ENCODE assay signal across 8 mouse cellular contexts in genomic region chr8:109706874-109707237, GRCm38 (mm10). TPM values are rescaled to one million over a fixed set of nuclear protein-coding genes. Genes with fewer than 3 reads are reported as not detected.
DNase-seq lines count a peak whose midpoint lies in the region; ATAC-seq and TF ChIP-seq lines count a peak whose summit lies in the region.

No protein-coding gene starts in this region.

- peak; percentile 89; the same call in 1 of the 2 replicates for TF ChIP-seq CTCF in small intestine, adult 2 months (IDR thresholded peaks at IDR 0.05; ENCODE audit: extremely low read depth, insufficient read length, insufficient replicate concordance, low read depth, low read length)

- H3K4me2 ChIP-seq in limb, embryonic 11.5 days (ENCODE audit: low read depth, severe bottlenecking) = peak overlapping the region; percentile 90
- peak overlapping the region; percentile 79 for H3K4me2 ChIP-seq in midbrain, embryonic 13.5 days (replicated peaks)

- H3K9ac ChIP-seq in limb, embryonic 11.5 days (ENCODE audit: low read length) = no peak overlapping the region; the same call in 1 of the 2 replicates
- peak overlapping the region; percentile 99 for H3K9ac ChIP-seq in midbrain, embryonic 13.5 days (replicated peaks)

- H3K4me3 ChIP-seq in limb, embryonic 11.5 days (ENCODE audit: low read depth, low read length) = peak overlapping the region; percentile 90
- H3K4me3 ChIP-seq in midbrain, embryonic 13.5 days (replicated peaks) = peak overlapping the region; percentile 94
- no peak overlapping the region for H3K4me3 ChIP-seq in small intestine, adult 2 months (ENCODE audit: low read depth, low read length)

- ATAC-seq in granulocyte monocyte progenitor cell, adult 5-6 weeks (replicated peaks; ENCODE audit: poor library complexity, severe bottlenecking) = peak; percentile 59
- 0 out of 2 replicates have a peak, but pooled peaks have one; percentile 48 for ATAC-seq in limb, embryonic 11.5 days (ENCODE audit: insufficient number of reproducible peaks, low FRiP score, low TSS enrichment, low read depth)
- no peak for ATAC-seq in midbrain, embryonic 13.5 days

- intact Hi-C loops in heart, postnatal 25 days (cut with DNase I) = no loop called here

- WGBS in limb, embryonic 11.5 days = 14% methylated on average over 2 of the region's 2 CpGs
- 35% methylated on average over 2 of the region's 2 CpGs for WGBS in midbrain, embryonic 13.5 days
- 6% methylated on average over 2 of the region's 2 CpGs for WGBS in small intestine, adult 2 months

- DNase-seq in heart, adult 11 months = peak; percentile 95
- DNase-seq in heart, postnatal 25 days (ENCODE audit: low spot score) = no peak
- DNase-seq in embryo, embryonic 11.5 days (ENCODE audit: low read depth, low spot score) = peak; percentile 48
- DNase-seq in kidney, adult 11 months = peak; percentile 81
- peak; percentile 88 for DNase-seq in limb, embryonic 11.5 days (ENCODE audit: low spot score)

- H3K27ac ChIP-seq in limb, embryonic 11.5 days (replicated peaks; ENCODE audit: low read depth, low read length) = no peak overlapping the region
- H3K27ac ChIP-seq in midbrain, embryonic 13.5 days = no peak overlapping the region
- H3K27ac ChIP-seq in small intestine, adult 2 months (ENCODE audit: insufficient read depth, low read depth, low read length) = no peak overlapping the region

- H3K9me3 ChIP-seq in limb, embryonic 11.5 days (ENCODE audit: control insufficient read depth, low read length) = no peaks in the 10 kb centered on the region
- H3K9me3 ChIP-seq in midbrain, embryonic 13.5 days = no peaks in the 10 kb centered on the region

- H3K27me3 ChIP-seq in limb, embryonic 11.5 days (ENCODE audit: control insufficient read depth, insufficient read depth, low read length) = no peaks in the 10 kb centered on the region
- H3K27me3 ChIP-seq in midbrain, embryonic 13.5 days = peaks cover 10% of the 10 kb centered on the region
- H3K27me3 ChIP-seq in small intestine, adult 2 months (ENCODE audit: control insufficient read depth, insufficient read depth, low read length) = 0 out of 2 replicates have a peak, but pooled peaks cover 4% of the 10 kb centered on the region

- H3K36me3 ChIP-seq in limb, embryonic 11.5 days (ENCODE audit: control insufficient read depth, insufficient read depth, low read length) = peaks cover 12% of the 10 kb centered on the region
- peaks cover 42% of the 10 kb centered on the region for H3K36me3 ChIP-seq in midbrain, embryonic 13.5 days
- H3K36me3 ChIP-seq in small intestine, adult 2 months (ENCODE audit: control insufficient read depth, insufficient read depth, low read length) = peaks cover 14% of the 10 kb centered on the region

- TF ChIP-seq POLR2A in small intestine, adult 2 months (IDR thresholded peaks at IDR 0.05; ENCODE audit: low read depth, low read length) = no peak

- peaks cover 8% of the 10 kb centered on the region for H3K4me1 ChIP-seq in limb, embryonic 11.5 days (ENCODE audit: control insufficient read depth, insufficient read depth, low read length)
- peaks cover 42% of the 10 kb centered on the region for H3K4me1 ChIP-seq in midbrain, embryonic 13.5 days (replicated peaks)
- peaks cover 3% of the 10 kb centered on the region for H3K4me1 ChIP-seq in small intestine, adult 2 months (ENCODE audit: control insufficient read depth, insufficient read depth, insufficient read length, low read length)

RNA-seq across cellular contexts. Expression of gene Zfp821, which starts 1.5 kb away (rescaled TPM):
- 1 to 10 TPM; 6.1 to 7.3 TPM for total RNA-seq in heart, postnatal 25 days (2021)
- total RNA-seq in granulocyte monocyte progenitor cell, adult 5-6 weeks (2014; fragmentation: Nextera tagmentation) = 4.7 and 5.6 TPM in 2 replicates
- 6.9 and 9.7 TPM in 2 replicates for total RNA-seq in granulocyte monocyte progenitor cell, adult 5-6 weeks (2017)
- 44.4 and 45.3 TPM in 2 replicates for polyA plus RNA-seq in limb, embryonic 11.5 days (2014; fragmentation: Nextera tagmentation; extraction: Ambion mirVana)
- polyA plus RNA-seq in midbrain, embryonic 13.5 days (2015; fragmentation: Nextera tagmentation; extraction: Ambion mirVana) = 80.2 and 85.4 TPM in 2 replicates
- 2.0 and 6.5 TPM in 2 replicates for polyA plus RNA-seq in small intestine, adult 2 months (2012; rRNA removed)

RNA-seq across cellular contexts. Expression of gene Ist1, which starts 13.8 kb away (rescaled TPM):
- 10 to 100 TPM; 36.7 to 45.7 TPM for total RNA-seq in heart, postnatal 25 days (2021)
- total RNA-seq in granulocyte monocyte progenitor cell, adult 5-6 weeks (2014; fragmentation: Nextera tagmentation) = 69.5 and 83.8 TPM in 2 replicates
- total RNA-seq in granulocyte monocyte progenitor cell, adult 5-6 weeks (2017) = 76.9 and 82.2 TPM in 2 replicates
- 171 and 174 TPM in 2 replicates for polyA plus RNA-seq in limb, embryonic 11.5 days (2014; fragmentation: Nextera tagmentation; extraction: Ambion mirVana)
- polyA plus RNA-seq in midbrain, embryonic 13.5 days (2015; fragmentation: Nextera tagmentation; extraction: Ambion mirVana) = 182 and 184 TPM in 2 replicates
- 14.4 and 30.3 TPM in 2 replicates for polyA plus RNA-seq in small intestine, adult 2 months (2012; rRNA removed)

RNA-seq across cellular contexts. Expression of gene Atxn1l, which starts 30.7 kb away (rescaled TPM):
- total RNA-seq in heart, postnatal 25 days (2021) = 10 to 100 TPM; 20.1 to 20.5 TPM
- 12.4 and 16.8 TPM in 2 replicates for total RNA-seq in granulocyte monocyte progenitor cell, adult 5-6 weeks (2014; fragmentation: Nextera tagmentation)
- total RNA-seq in granulocyte monocyte progenitor cell, adult 5-6 weeks (2017) = 13.5 and 18.4 TPM in 2 replicates
- polyA plus RNA-seq in limb, embryonic 11.5 days (2014; fragmentation: Nextera tagmentation; extraction: Ambion mirVana) = 6.4 and 7.8 TPM in 2 replicates
- polyA plus RNA-seq in midbrain, embryonic 13.5 days (2015; fragmentation: Nextera tagmentation; extraction: Ambion mirVana) = 3.7 and 4.4 TPM in 2 replicates
- polyA plus RNA-seq in small intestine, adult 2 months (2012; rRNA removed) = 5.1 and 12.0 TPM in 2 replicates
